Mouse (Mus musculus) small intestine, adult 2 months (tissue): ENCODE results near the gene Cdca5. TPM values are rescaled to one million over a fixed set of nuclear protein-coding genes. Genes with fewer than 3 reads are reported as not detected.

Experiments used
- H3K27ac ChIP-seq: fragments of 200-500 bp; 2 replicates; pipeline ENCODE4 v1.5.1; 2012; ENCODE audit warnings: low read depth, low read length, control low read depth, inconsistent platforms; ENCODE audit not compliant: insufficient read depth
- H3K27me3 ChIP-seq: fragments of 200-500 bp; 2 replicates; pipeline ENCODE4 v1.6.1; 2012; ENCODE audit warnings: mild to moderate bottlenecking, moderate library complexity, low read length, inconsistent platforms; ENCODE audit not compliant: control insufficient read depth, insufficient read depth
- H3K36me3 ChIP-seq: fragments of 200-500 bp; 2 replicates; pipeline ENCODE4 v1.6.1; 2012; ENCODE audit warnings: mild to moderate bottlenecking, low read length, control low read depth, inconsistent platforms; ENCODE audit not compliant: control insufficient read depth, insufficient read depth
- H3K4me1 ChIP-seq: fragments of 200-500 bp; 2 replicates; pipeline ENCODE4 v1.6.1; 2012; ENCODE audit warnings: low read length, inconsistent platforms, mixed read lengths; ENCODE audit not compliant: control insufficient read depth, insufficient read depth, insufficient read length
- H3K4me3 ChIP-seq: fragments of 200-500 bp; 2 replicates; pipeline ENCODE4 v1.5.1; 2012; ENCODE audit warnings: low read depth, mild to moderate bottlenecking, control low read depth, inconsistent platforms, low read length, moderate library complexity
- CTCF ChIP-seq: fragments of 200-500 bp; IDR thresholded peaks from 2 replicates; pipeline ENCODE4 v1.5.1; 2012; ENCODE audit warnings: low read depth, mild to moderate bottlenecking, control low read depth, inconsistent platforms, low read length, moderate library complexity, mixed read lengths; ENCODE audit not compliant: insufficient replicate concordance, insufficient read length; ENCODE audit errors: extremely low read depth
- POLR2A ChIP-seq: fragments of 200-500 bp; IDR thresholded peaks from 2 replicates; pipeline ENCODE4 v1.6.1; 2012; ENCODE audit warnings: low read depth, mild to moderate bottlenecking, control low read depth, inconsistent platforms, low read length, moderate library complexity
- WGBS: fragments of 180-500 bp; shearing (Covaris S2); methylation state at CpG from one replicate; pipeline ENCODE4 v1.1.7; 2018; 5-methylcytosine and 5-hydroxymethylcytosine counted together
- polyA plus RNA-seq: library from polyadenylated mRNA; depleted of rRNA; stranded (reverse); fragments of >200 nt; gene quantifications from 2 replicates; pipeline ENCODE4 v1.2.3, GENCODE M21; 2012

Gene Cdca5
- polyA plus RNA-seq, 1 experiment, result 2.6 TPM

DNA sequence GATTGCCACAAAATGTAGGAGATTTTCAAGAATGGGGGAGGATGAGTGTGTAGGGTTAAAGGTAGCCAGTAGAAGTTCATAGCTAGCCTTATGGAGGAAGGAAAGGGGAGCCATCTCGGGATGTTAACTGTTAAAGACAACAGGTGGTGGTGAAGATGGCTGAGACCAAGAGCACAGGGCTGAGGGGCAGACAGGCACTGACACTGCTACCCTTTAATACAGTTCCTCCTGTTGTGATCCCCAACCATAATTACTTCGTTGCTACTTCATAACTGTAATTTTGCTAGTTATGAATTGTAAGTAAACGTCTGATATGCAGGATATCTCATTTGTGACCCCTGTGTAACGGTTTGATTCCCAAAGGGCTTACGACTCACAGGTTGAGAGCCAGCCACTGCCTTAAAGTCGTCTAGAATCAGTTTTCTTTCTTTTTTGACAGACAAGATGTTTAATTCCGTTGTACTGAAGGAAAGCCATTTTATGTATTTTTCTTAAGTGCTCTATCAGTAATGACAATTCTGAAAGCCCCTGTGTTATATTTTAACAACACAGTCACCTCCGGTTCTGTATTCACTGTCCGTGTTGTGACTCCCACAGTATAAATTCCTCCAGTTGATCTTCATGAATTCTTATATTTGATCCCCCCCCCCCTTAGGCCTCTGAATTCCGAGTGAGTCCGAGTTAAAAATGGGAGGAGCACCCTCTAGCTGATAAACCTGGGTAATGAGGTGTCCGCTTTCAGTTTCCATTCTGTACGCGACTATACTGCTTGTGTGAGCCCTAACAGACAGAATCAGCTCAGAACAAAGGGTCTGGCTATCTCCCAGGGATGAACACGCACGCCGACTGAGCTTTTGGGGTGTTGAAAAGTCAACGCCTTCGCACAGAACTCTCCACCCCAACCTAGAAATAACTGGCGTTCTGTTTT is 39.2 kb upstream of the Cdca5 start:
- Histone ChIP-seq H3K36me3 (peaks cover 25% of the 10 kb centered on the region), H3K4me3 (peak overlapping the region; percentile 73), H3K27me3 (no peaks in the 10 kb centered on the region), H3K27ac (peak overlapping the region; percentile 99), H3K4me1 (peaks cover 7% of the 10 kb centered on the region)
- no peak for TF ChIP-seq CTCF
- TF ChIP-seq POLR2A, result no peak
- 8% methylated on average over 20 of the region's 20 CpGs for WGBS

DNA sequence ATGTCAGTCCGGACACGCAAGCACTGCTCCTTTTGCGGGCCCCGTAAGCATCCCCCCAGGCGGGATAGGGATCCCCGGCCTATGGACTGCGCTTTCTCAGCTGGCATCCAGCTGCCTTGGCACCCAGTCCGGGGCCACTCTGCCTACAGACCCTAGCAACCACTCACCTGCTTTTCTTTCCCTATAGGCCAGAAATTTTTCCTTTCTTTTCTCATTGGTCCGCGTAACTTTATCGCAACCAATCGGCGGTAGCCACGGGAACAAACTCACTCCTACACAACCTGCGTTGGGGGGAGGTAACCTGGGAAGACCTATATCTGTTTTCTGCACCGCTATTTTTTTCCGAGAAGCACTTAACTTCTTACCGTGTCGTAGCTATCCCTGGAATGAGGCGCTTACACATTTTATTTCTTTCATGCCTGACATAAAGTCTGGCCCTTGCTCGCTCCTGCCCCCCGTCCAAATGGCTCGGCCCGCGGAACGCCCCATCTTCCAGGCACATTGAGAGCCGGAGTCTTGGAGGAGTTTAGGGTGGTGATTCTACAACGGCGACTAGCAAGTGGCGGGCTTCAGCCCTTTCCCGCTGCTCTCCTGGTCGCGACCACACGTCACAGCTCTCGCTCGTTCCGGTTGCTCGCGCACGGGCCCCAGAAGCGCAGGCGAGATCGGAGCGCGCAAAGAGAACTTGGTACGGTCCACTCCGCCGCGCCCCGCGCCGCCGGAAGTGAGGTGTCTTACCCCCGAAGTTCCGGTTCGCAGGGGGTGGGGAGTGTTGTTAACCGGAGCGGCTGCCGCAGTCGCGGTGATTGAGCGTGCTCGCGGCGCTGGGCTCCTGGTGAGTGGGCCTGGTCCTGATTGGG is 38.3 kb upstream of the Cdca5 start, which contains the start of gene Syvn1:
TSS of gene Syvn1 (plus strand) at position 283 of the 860 bp plus-strand sequence.
- no peaks in the 10 kb centered on the region for H3K27me3 ChIP-seq
- peaks cover 34% of the 10 kb centered on the region for H3K36me3 ChIP-seq
- TF ChIP-seq CTCF (no peak), POLR2A (peak; percentile 59; the same call in 1 of the 2 replicates)
- H3K4me1 ChIP-seq, result peaks cover 7% of the 10 kb centered on the region
- under 1% methylated on average over 65 of the region's 65 CpGs for WGBS
- H3K27ac ChIP-seq, result peak within 1 kb of the TSS; percentile 99
- H3K4me3 ChIP-seq, result peak within 1 kb of the TSS; percentile 73

DNA sequence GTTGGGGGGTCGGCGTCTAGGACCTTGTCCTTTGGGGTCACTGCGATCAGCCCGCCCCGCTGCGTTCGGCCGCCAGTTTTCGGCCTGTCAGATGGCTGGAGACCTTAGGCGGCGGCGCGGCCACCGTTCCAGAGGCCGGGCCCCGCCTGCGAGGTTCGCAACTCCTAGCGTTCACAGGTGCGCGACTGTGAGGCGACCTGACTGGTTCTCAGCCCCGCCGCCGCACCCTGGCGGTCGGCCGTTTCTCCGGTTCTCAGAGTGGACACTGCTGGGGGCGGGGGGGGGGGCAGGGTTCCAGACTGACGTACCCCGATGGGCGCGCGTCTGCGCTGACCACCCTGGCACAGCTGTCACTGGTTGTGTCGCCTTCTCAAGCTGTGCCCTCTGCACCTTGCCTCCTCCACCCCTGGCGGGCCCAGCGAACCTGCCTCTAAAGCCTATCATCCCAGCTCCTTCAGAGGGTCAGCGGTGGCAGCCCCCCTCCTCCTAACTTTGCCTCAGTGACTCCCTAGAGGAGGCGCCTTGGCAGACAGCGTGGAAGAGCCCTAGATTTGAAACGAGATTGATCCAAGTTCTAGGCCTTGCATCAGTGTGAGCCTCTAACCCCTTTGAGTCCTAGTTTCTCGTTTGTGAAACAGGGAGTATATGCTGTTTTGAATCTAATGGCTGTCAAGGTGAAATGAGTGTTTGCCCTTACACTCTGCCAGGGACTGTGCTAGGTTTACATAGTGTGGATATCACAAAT is 37.5 kb upstream of the Cdca5 start:
- Histone ChIP-seq H3K27me3 (no peaks in the 10 kb centered on the region), H3K4me1 (peaks cover 7% of the 10 kb centered on the region), H3K36me3 (peaks cover 42% of the 10 kb centered on the region), H3K27ac (peak overlapping the region; percentile 98), H3K4me3 (peak overlapping the region; percentile 73)
- under 1% methylated on average over 44 of the region's 44 CpGs for WGBS
- TF ChIP-seq POLR2A (no peak), CTCF (no peak)

DNA sequence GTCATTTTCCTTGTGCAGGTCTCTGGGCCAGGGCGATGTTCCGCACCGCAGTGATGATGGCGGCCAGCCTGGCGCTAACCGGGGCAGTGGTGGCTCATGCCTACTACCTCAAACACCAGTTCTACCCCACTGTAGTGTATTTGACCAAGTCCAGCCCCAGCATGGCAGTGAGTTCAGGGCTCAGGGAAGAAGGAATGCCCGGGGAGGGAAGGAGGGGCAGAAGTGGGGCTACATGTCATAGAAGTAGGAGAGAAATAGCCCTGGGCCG is 37.0 kb upstream of the Cdca5 start:
- Histone ChIP-seq H3K27me3 (no peaks in the 10 kb centered on the region), H3K27ac (peak overlapping the region; percentile 38), H3K36me3 (peaks cover 47% of the 10 kb centered on the region), H3K4me3 (peak overlapping the region; percentile 73), H3K4me1 (peaks cover 7% of the 10 kb centered on the region)
- WGBS, result 68% methylated on average over 8 of the region's 8 CpGs
- TF ChIP-seq CTCF (no peak), POLR2A (no peak)

DNA sequence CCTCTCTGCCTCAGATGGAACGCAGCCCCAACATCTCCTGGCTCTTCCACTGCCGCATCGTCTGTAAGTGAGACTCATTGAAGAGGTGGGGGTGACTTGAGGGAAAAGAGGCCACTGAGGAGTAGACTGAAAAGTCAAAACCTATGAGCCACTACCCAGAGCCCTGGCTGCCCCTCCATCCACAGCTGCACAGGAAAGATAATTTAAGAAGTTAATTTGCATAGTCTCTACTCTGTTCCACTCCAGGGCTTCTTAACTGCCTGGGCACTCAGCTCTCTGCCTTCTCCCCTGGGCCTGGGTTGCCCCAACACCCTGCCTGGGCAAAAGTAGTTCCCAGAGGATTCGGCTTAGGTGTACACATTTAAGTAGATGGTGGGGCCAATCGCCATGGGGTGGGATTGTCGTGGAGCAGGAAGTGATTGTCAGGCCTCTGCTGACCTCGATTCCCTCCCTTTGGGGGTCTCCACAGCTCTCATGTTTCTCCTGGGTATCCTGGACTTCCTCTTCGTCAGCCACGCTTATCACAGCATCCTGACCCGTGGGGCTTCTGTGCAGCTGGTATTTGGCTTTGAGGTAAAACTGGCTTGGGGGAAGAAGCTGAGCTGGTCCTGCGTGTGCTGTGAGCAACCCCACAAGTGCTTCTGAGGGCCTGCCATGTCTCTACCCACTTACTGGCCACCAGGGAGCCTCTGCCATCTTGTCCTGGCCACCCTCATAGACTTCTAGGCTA is 35.9 kb upstream of the Cdca5 start:
- H3K4me3 ChIP-seq, result peak overlapping the region; percentile 73
- WGBS, result 82% methylated on average over 11 of the region's 11 CpGs
- peaks cover 56% of the 10 kb centered on the region for H3K36me3 ChIP-seq
- peaks cover 7% of the 10 kb centered on the region for H3K4me1 ChIP-seq
- H3K27me3 ChIP-seq, result no peaks in the 10 kb centered on the region
- no peak overlapping the region; the same call in 1 of the 2 replicates for H3K27ac ChIP-seq
- TF ChIP-seq CTCF (no peak), POLR2A (no peak)

DNA sequence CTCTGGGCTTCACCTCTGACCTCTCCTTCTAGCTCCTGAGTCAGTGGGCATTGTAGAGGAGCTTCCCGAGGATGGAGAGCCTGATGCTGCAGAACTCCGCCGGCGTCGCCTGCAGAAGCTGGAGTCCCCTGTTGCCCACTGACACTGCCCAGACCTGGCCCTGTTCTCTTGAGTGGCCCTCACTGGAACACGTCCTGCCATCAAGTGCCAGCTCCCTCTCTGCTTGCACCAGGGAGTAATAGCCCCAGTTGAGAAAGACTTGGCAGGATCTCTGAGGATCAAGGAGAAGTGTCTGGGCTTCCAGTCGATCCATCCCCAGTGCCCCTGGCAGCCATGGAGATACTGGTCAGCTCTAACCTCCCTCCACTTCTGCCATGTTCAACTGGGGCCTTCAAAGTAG is 32.3 kb upstream of the Cdca5 start:
- no peak overlapping the region for H3K4me3 ChIP-seq
- H3K36me3 ChIP-seq, result peaks cover 67% of the 10 kb centered on the region
- peaks cover 9% of the 10 kb centered on the region for H3K4me1 ChIP-seq
- no peak for TF ChIP-seq CTCF
- TF ChIP-seq POLR2A, result no peak
- no peaks in the 10 kb centered on the region for H3K27me3 ChIP-seq
- no peak overlapping the region for H3K27ac ChIP-seq
- 72% methylated on average over 7 of the region's 7 CpGs for WGBS
